Mouse (Mus musculus) liver, embryonic 14.5 days (tissue): ENCODE results near the gene Pak4. TPM values are rescaled to one million over a fixed set of nuclear protein-coding genes. Genes with fewer than 3 reads are reported as not detected.

Experiments
- ATAC-seq: fragments of 200-750 bp; cut with Nextera tagmentation; 2 replicates; pipeline ENCODE4 v1.8.0; 2017; ENCODE audit warnings: moderate number of reproducible peaks, mild to moderate bottlenecking, moderate library complexity; ENCODE audit not compliant: insufficient read depth
- DNase-seq, 3 experiments: peaks; one replicate each; pipeline ENCODE4 v3.0.0-alpha.2; 2012 to 2013; ENCODE audit warnings: low read depth in 3 of 3, low spot score in 3 of 3
- H3K27ac ChIP-seq: fragments of 300-500 bp; sonication (generic); 2 replicates; pipeline ENCODE4 v1.5.1; 2014; ENCODE audit warnings: moderate library complexity, mild to moderate bottlenecking, control low read depth, inconsistent platforms
- H3K27me3 ChIP-seq: fragments of 300-500 bp; sonication (generic); 2 replicates; pipeline ENCODE4 v1.6.1; 2014; ENCODE audit warnings: mild to moderate bottlenecking, low read length, moderate library complexity; ENCODE audit not compliant: control insufficient read depth, insufficient read depth
- H3K36me3 ChIP-seq: fragments of 300-500 bp; sonication (generic); replicated peaks from 2 replicates; pipeline ENCODE4 v1.6.1; 2014; ENCODE audit warnings: low read depth; ENCODE audit not compliant: control insufficient read depth, insufficient read depth
- H3K4me1 ChIP-seq, 2 experiments: fragments of 200-500 bp in 1 of 2; fragments of 300-500 bp in 1 of 2; sonication (generic) in 1 of 2; replicated peaks; 2 replicates each; pipeline ENCODE4 v1.6.1; 2012 to 2014; ENCODE audit warnings: antibody characterized with exemption in 1 of 2, inconsistent platforms in 1 of 2, low read length in 1 of 2; ENCODE audit not compliant: control insufficient read depth in 2 of 2, insufficient read depth in 2 of 2
- H3K4me2 ChIP-seq: fragments of 300-500 bp; sonication (generic); 2 replicates; pipeline ENCODE4 v1.6.1; 2014; ENCODE audit warnings: low read depth, mild to moderate bottlenecking, control low read depth, moderate library complexity
- H3K4me3 ChIP-seq, 2 experiments: fragments of 200-500 bp in 1 of 2; fragments of 300-500 bp in 1 of 2; sonication (generic) in 1 of 2; 2 replicates each; pipeline ENCODE4 v1.5.1; 2012 to 2014; ENCODE audit warnings: low read depth in 2 of 2, low read length in 2 of 2, mild to moderate bottlenecking in 2 of 2, control low read depth in 1 of 2, inconsistent platforms in 1 of 2, moderate library complexity in 1 of 2; ENCODE audit not compliant: insufficient read depth in 1 of 2
- H3K9ac ChIP-seq: fragments of 300-500 bp; sonication (generic); replicated peaks from 2 replicates; pipeline ENCODE4 v1.6.1; 2014; ENCODE audit warnings: mild to moderate bottlenecking, control low read depth, moderate library complexity
- H3K9me3 ChIP-seq: fragments of 300-500 bp; sonication (generic); 2 replicates; pipeline ENCODE4 v1.6.1; 2016; ENCODE audit warnings: low read length, mixed read lengths; ENCODE audit not compliant: control insufficient read depth
- CTCF ChIP-seq: IDR thresholded peaks from 2 replicates; pipeline ENCODE4 v1.5.1; 2016; ENCODE audit warnings: antibody characterized with exemption, low read depth, control low read depth
- EP300 ChIP-seq: IDR thresholded peaks from 2 replicates; pipeline ENCODE4 v1.6.1; 2016; ENCODE audit warnings: antibody characterized with exemption, low read depth
- WGBS: fragments of 180-500 bp; shearing (Covaris S2); extraction: QIAGEN DNeasy Blood & Tissue Kit; methylation state at CpG from one replicate; pipeline ENCODE4 v1.1.7; 2014; ENCODE audit not compliant: insufficient replicate concordance; 5-methylcytosine and 5-hydroxymethylcytosine counted together
- polyA plus RNA-seq, 2 experiments: library from polyadenylated mRNA; depleted of rRNA in 1 of 2; stranded (reverse) in 1 of 2; unstranded in 1 of 2; fragments of >200 nt; fragmentation: Nextera tagmentation in 1 of 2; extraction: Ambion mirVana in 1 of 2; gene quantifications; 2 replicates each; pipeline versions ENCODE4 v1.2.1 to v1.2.3; 2012 to 2014

Pak4 gene
- polyA plus RNA-seq, 2 experiments = 8.5 to 11.5 TPM

DNA sequence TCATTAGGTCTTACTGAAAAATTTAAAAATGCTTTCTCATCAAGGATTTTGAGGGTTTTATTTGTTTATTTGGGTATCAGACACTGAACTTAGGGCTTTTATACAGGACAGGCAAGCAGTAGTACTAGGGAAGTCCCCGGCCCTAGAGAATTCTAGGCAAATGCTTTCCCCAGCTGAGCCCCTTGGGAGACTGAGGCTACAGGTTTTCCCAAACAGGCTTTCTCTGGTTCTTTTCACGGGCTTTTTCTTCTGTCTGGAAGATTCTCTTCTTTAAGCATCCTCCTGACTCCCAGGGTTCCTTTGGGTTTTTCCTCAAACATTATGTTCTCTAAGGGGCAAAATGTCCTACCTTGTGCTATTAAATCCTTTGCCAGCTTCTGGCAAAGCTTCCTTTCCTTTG is 966 bp upstream of the Pak4 start:
- H3K9ac ChIP-seq = no peak overlapping the region
- H3K4me2 ChIP-seq = peak overlapping the region; percentile 77; the same call in 1 of the 2 replicates
- H3K4me3 ChIP-seq = no peak overlapping the region
- H3K27ac ChIP-seq = no peak overlapping the region
- H3K27me3 ChIP-seq = no peaks in the 10 kb centered on the region
- DNase-seq (no peak), ATAC-seq (no peak)
- H3K9me3 ChIP-seq = no peaks in the 10 kb centered on the region
- TF ChIP-seq CTCF (no peak), EP300 (no peak)
- 0 out of 2 replicates have a peak, but pooled peaks cover 2% of the 10 kb centered on the region for H3K36me3 ChIP-seq
- WGBS = 62% methylated on average over 2 of the region's 2 CpGs
- peaks cover 12 to 28% of the 10 kb centered on the region in 2 experiments for H3K4me1 ChIP-seq

DNA sequence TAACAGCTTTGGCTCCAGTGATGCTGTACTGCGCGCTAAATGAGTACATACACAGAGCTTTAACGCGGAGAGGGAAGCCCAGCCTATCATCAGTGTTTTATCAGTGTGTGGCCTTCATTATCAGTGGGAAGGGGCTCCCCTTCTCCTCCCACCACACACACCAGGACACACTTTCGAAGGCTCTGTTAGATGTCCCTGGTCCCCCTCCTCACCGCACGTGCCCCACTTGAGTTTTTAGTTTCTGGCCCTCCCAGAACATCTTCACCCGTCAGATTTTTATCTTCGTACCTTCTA is 761 bp downstream of the Pak4 start:
- peak overlapping the region; percentile 72 for H3K9ac ChIP-seq
- H3K36me3 ChIP-seq = 0 out of 2 replicates have a peak, but pooled peaks cover 2% of the 10 kb centered on the region
- H3K4me2 ChIP-seq = peak overlapping the region; percentile 74
- H3K27me3 ChIP-seq = no peaks in the 10 kb centered on the region
- DNase-seq (no peak), ATAC-seq (no peak)
- H3K4me3 ChIP-seq = peak overlapping the region; percentile 75 to 86
- WGBS = 8% methylated on average over 9 of the region's 9 CpGs
- H3K27ac ChIP-seq = peak overlapping the region; percentile 80
- peaks cover 14 to 37% of the 10 kb centered on the region in 2 experiments for H3K4me1 ChIP-seq
- no peaks in the 10 kb centered on the region for H3K9me3 ChIP-seq
- TF ChIP-seq CTCF (no peak), EP300 (no peak)

DNA sequence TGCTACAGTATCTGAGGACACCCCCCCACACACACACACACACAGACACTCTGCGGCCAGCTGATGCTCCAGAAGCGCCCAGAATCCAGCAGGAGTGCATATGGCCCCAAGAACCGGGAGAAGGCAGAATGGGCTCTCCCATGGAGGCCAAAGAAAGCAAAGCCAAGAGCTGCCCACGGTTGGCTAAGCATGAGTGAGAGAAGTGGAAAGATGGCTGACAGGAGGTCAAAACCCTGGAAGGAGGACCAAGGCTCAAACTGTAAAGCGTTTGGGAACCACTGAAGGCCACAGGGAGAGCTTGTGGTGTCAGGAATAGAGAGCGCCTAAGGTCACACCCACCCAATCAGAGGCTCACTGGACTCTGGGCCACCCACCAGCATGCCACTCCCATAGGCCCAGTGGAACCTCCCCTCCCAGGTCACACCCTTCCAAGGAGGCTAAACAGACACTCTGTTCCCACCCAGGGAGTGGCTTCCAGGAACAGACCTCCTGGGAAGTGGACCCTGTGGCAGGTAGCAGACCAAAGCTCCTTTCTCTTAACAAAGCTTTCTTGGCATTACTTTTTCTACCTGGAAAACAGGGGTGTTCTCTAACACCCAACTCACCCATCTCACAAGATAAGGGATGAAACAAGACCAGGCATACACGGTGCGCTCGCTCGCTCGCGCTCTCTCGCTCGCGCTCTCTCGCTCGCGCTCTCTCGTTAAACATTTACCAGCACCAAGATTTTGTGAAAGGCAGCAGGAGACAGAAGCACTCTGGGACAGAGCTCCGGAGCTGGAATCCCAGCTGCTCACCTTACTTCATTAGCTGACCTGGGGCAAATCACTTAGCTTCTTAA is 1.3 kb downstream of the Pak4 start:
- Histone ChIP-seq H3K36me3 (0 out of 2 replicates have a peak, but pooled peaks cover 2% of the 10 kb centered on the region), H3K4me3 (peak overlapping the region; percentile 75 to 86), H3K4me1 (peaks cover 19 to 43% of the 10 kb centered on the region in 2 experiments), H3K27ac (peak overlapping the region; percentile 80), H3K4me2 (peak overlapping the region; percentile 74), H3K9me3 (no peaks in the 10 kb centered on the region), H3K27me3 (no peaks in the 10 kb centered on the region), H3K9ac (peak overlapping the region; percentile 72)
- no peak for TF ChIP-seq EP300
- no peak for TF ChIP-seq CTCF
- DNase-seq (peak; percentile 79 to 95 (median 81)), ATAC-seq (peak; percentile 88)
- 42% methylated on average over 20 of the region's 20 CpGs for WGBS

DNA sequence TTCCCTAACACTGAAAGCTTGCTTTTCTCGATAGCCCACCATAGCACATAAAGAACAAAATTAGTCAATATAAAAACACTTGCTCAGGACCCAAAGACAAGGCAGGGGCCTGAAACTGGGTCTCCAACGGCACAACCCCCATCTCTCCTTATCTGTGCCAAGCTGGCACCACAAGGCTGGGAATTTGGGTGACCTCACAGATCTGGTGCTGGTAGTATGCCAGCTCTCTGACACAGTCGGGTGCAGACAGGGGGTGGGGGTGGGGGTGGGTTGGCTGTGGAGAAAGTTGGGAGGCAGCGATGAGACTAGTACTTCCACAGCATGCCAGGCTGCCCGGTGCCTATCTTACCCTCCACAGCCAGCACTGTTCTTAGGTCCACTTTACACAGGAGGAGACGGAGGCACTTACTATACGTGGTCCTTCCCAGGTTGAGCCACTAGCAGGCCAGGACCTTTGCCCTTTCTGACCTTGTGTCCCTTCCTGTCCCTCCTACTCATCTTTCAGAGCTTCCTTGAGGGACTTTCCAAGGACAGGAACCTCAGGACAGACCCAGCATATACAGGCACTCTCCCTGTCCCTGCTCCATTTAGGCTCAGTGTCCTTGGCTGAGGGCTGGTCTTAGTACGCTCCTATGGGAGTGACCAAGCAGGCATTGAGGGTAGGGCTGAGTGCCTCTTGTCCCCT is 2.1 kb downstream of the Pak4 start:
- TF ChIP-seq CTCF (no peak), EP300 (no peak)
- Histone ChIP-seq H3K36me3 (0 out of 2 replicates have a peak, but pooled peaks cover 2% of the 10 kb centered on the region), H3K4me1 (peaks cover 24 to 51% of the 10 kb centered on the region in 2 experiments), H3K4me2 (peak overlapping the region; percentile 74), H3K4me3 (peak overlapping the region; percentile 75 to 86), H3K9me3 (no peaks in the 10 kb centered on the region), H3K9ac (peak overlapping the region; percentile 5; the same call in 1 of the 2 replicates), H3K27me3 (no peaks in the 10 kb centered on the region), H3K27ac (peak overlapping the region; percentile 26)
- DNase-seq (no peak), ATAC-seq (no peak)
- 76% methylated on average over 8 of the region's 8 CpGs for WGBS
